Mouse (Mus musculus) CD8-positive naive resting alpha-beta T cell, adult 2 months (primary cell): ENCODE results near the gene 1700008P02Rik.
"Not testable (repeated sequence)": the region's sequence is repeated elsewhere in the genome, so short reads cannot be mapped to it uniquely, and the experiment has no call there.

Source experiments
- DNase-seq, 2 experiments: peaks; one replicate each; pipeline ENCODE4 v3.0.0; 2022; ENCODE audit warnings: low read depth in 2 of 2, low spot score in 2 of 2

The 1700008P02Rik gene

GRCm38 (mm10) chr3:6620343-6620742, at the start of gene 1700008P02Rik:
1700008P02Rik (minus strand) TSS chr3:6620443.
- no peak for DNase-seq

DNA sequence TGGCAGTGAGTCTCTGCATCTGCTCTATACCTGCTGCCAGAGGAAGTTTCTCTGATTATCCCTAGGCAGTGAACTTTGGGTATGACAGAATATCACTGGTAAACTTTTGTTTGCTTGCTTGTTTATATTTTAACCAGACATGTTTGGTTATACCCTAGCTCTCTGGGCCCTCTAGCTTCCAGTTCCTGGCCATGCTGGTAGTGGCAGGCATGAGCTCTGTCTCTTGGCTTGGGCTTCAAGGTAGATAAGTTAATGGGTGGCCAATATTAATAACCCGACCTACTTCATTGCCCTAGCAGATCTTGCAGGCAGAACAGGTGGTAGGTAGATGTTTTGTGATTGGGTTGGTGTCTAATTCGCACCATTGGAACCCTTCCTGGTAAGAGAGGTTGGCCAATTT, 29.2 kb upstream of the 1700008P02Rik start:
- DNase-seq = no peak

GRCm38 (mm10) chr3:6638151-6638550, 17.9 kb upstream of the 1700008P02Rik start:
- DNase-seq = not testable (repeated sequence)

- DNase-seq = no peak
These were observed 14.0 kb upstream of the 1700008P02Rik start for GRCm38 (mm10) chr3:6634256-6634655.

DNA sequence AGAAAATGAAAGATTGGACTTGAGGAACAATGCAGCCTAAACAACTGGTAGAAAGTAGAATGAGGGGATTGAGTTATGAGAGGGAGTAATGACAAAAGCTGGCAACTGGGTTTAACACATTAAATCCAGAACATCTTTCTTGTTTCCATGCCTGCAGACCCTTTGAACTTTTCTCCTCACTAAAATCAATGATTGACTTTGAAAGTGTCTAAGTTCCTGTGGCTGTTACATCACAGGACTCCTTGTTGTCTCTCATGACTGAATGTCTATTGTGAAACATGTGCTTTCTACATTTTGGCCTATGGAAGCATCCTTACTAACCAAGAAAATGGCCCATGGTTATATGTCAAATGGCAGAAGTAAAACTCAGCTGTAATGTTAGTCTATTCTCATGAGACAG, 2.4 kb downstream of the 1700008P02Rik start:
- DNase-seq = no peak
